Mouse (Mus musculus): Measurements from ENCODE around the gene Cdk6. TPM values are rescaled to one million over a fixed set of nuclear protein-coding genes. Genes with fewer than 3 reads are reported as not detected.

Cdk6 gene
- polyA plus RNA-seq, 1 experiment from 2014 or later, result 21.6 TPM

DNA sequence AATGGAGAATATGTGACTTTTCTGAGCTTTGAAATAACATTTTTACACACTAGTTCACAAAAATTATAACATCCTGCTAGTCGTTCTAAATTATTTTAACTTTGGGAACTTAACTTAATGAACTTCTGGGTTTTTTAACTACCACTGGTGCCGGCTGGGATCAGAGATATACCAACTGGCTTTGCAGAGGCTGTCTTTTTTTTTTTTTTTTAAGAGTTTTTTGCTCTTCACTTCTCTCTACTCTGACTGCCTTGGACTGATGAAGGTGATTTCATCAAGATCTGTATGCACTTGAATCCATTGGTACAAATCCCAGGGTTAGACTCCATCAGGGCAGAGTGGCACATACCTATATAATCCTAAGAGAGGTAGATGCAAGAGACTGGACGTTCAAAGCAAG lies 11.5 kb downstream of the Cdk6 start:
- H3K27me3 ChIP-seq (ENCODE audit: low read depth, poor library complexity, severe bottlenecking), result no peaks in the 10 kb centered on the region
- WGBS, result 96% methylated on average over 3 of the region's 3 CpGs

DNA sequence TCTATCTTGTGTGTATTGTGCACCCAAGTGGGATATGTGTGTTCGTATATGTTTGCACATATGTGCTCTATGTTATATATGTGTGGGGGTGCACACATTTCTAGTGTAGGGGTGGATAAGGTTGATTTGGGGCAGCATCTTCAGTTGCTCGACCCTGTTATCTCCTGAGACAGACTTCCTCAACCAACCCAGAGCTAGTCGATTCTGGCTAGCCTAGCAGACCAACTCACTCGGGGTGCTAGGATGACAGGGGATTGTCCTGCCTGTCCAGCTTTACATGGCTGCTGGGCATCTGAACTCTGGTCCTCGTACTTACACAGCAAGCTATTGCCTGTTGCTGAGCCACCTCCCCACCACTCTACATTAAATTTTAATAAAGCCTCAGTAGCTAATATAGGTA lies 13.0 kb downstream of the Cdk6 start:
- Histone ChIP-seq H3K27ac (replicated peaks) (no peak overlapping the region), H3K4me3 (no peak overlapping the region), H3K27me3 (ENCODE audit: low read depth, poor library complexity, severe bottlenecking) (no peaks in the 10 kb centered on the region), H3K36me3 (no peaks in the 10 kb centered on the region), H3K9me3 (replicated peaks) (no peaks in the 10 kb centered on the region), H3K4me1 (no peaks in the 10 kb centered on the region)
- 85% methylated on average over 5 of the region's 5 CpGs for WGBS
- DNase-seq (ENCODE audit: low spot score), result no peak

More for the DNA sequence above, 11.5 kb downstream of the Cdk6 start:
- H3K4me3 ChIP-seq, result no peak overlapping the region
- H3K9me3 ChIP-seq (replicated peaks), result no peaks in the 10 kb centered on the region
- no peaks in the 10 kb centered on the region for H3K36me3 ChIP-seq
- no peak overlapping the region for H3K27ac ChIP-seq (replicated peaks)
- DNase-seq (ENCODE audit: low spot score), result no peak
- H3K4me1 ChIP-seq, result no peaks in the 10 kb centered on the region

DNA sequence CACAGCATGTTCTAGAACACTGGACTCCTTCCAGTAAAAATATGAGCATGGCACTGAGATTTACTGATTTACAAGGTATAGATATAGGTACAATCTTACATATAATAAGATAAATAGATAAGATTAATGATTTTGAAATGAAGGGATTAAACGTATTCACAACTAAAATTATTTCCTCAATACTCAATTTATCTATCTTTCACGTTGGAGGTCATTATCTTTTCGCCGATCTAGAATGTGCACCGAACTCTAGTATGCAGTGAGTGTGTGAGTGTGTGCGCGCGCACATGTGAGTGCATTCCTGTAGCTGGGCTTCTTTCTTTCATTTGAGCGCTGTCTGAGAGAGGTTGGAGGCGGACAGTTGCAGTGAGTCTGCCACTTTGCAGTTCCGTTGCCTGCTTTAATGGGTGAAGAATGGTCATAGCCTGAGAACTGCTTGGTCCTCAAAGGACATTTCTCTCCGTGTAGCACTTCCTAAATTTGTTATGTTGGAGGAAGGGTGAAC lies 13.8 kb downstream of the Cdk6 start:
- no peak overlapping the region for H3K4me3 ChIP-seq
- H3K36me3 ChIP-seq, result no peaks in the 10 kb centered on the region
- no peaks in the 10 kb centered on the region for H3K9me3 ChIP-seq (replicated peaks)
- H3K4me1 ChIP-seq, result no peaks in the 10 kb centered on the region
- no peaks in the 10 kb centered on the region for H3K27me3 ChIP-seq (ENCODE audit: low read depth, poor library complexity, severe bottlenecking)
- 92% methylated on average over 12 of the region's 12 CpGs for WGBS
- no peak overlapping the region for H3K27ac ChIP-seq (replicated peaks)
- no peak for DNase-seq (ENCODE audit: low spot score)

DNA sequence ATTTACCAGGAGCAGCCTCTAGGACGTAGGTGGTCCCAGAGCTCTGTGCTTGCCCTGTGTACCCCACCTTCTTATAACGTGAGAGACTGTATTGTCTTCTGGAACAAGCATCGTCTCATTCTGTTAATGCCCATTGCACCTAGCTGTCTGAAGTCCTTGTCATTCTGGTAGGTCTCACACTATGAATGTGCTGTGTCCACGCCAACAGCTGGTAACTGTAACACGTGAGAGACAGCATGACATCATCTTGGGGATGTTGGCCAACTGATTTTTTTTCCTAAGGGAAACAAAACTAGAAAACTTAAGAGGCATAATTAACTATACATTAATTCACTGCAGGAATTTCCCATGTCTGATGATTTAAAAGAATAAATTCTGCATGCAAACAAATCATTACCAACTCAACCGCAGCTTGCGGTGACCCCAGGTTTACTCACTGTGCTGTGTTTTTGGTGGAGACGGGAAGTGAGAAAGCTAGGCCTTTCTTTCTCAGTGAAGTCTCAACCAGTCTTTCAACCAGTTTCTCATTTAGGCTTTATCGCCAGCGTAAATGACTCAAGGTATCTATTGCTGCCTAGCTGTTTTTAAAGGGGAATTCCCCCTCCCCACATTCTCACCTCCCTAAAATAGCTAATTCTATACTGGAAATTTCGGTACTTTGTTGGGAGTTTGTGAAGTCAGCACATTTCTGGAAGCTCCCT lies 14.4 kb downstream of the Cdk6 start:
- H3K27me3 ChIP-seq (ENCODE audit: low read depth, poor library complexity, severe bottlenecking), result no peaks in the 10 kb centered on the region
- no peak for DNase-seq (ENCODE audit: low spot score)
- no peaks in the 10 kb centered on the region for H3K4me1 ChIP-seq
- WGBS, result 91% methylated on average over 11 of the region's 11 CpGs
- no peaks in the 10 kb centered on the region for H3K9me3 ChIP-seq (replicated peaks)
- H3K36me3 ChIP-seq, result no peaks in the 10 kb centered on the region
- no peak overlapping the region for H3K27ac ChIP-seq (replicated peaks)
- H3K4me3 ChIP-seq, result no peak overlapping the region

DNA sequence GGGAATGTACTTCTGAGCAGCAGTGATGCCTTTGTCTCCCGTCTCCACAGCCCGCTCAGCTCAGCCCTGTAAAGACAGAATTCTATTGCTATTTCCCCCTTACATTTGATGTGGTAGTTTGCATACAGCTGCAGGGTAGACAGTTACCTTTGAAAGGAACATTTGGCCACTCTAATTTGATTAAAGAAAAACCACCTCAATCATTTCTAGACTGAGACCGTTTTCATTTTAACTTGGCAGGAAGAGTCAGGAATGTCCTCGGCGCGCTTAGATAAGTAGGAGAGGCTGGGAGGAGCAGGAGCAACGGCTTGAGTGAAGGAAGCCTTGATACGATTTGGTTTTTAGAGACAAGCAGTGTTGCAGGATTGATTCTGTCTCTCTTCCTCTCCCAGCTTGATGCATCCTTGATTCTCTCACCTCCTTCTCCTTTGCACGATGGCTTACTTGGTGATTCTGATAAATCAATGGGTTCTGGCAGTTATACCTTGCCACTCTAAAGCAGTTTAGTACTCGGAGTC lies 15.0 kb downstream of the Cdk6 start:
- DNase-seq (ENCODE audit: low spot score), result no peak
- H3K27ac ChIP-seq (replicated peaks), result no peak overlapping the region
- 90% methylated on average over 10 of the region's 10 CpGs for WGBS

DNA sequence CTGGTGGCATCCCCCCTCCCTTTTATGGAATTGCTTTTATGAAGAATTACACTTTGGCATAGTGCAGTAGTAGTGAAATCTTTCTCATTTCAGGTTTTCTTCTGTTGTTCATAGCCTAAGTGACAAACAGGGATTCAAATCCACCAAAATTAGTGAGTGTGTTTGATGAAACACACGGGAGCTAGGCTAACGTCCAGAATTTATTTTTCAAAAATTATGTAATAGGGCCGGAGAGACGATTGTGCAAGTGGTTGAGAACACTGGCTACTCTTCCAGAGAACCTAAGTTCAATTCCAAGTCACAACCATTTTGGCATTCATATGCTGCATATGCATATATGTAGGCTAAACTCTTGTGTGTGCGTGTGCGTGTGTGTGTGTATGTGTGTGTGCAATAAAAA lies 16.2 kb downstream of the Cdk6 start:
- no peak overlapping the region for H3K27ac ChIP-seq (replicated peaks)
- no peaks in the 10 kb centered on the region for H3K27me3 ChIP-seq (ENCODE audit: low read depth, poor library complexity, severe bottlenecking)
- 93% methylated on average over 6 of the region's 6 CpGs for WGBS
- H3K9me3 ChIP-seq (replicated peaks), result no peaks in the 10 kb centered on the region
- H3K36me3 ChIP-seq, result no peaks in the 10 kb centered on the region
- no peak overlapping the region for H3K4me3 ChIP-seq
- no peaks in the 10 kb centered on the region for H3K4me1 ChIP-seq
- DNase-seq (ENCODE audit: low spot score), result no peak

More for the DNA sequence above, 15.0 kb downstream of the Cdk6 start:
- H3K4me3 ChIP-seq, result no peak overlapping the region
- no peaks in the 10 kb centered on the region for H3K4me1 ChIP-seq
- no peaks in the 10 kb centered on the region for H3K27me3 ChIP-seq (ENCODE audit: low read depth, poor library complexity, severe bottlenecking)
- no peaks in the 10 kb centered on the region for H3K9me3 ChIP-seq (replicated peaks)
- no peaks in the 10 kb centered on the region for H3K36me3 ChIP-seq

DNA sequence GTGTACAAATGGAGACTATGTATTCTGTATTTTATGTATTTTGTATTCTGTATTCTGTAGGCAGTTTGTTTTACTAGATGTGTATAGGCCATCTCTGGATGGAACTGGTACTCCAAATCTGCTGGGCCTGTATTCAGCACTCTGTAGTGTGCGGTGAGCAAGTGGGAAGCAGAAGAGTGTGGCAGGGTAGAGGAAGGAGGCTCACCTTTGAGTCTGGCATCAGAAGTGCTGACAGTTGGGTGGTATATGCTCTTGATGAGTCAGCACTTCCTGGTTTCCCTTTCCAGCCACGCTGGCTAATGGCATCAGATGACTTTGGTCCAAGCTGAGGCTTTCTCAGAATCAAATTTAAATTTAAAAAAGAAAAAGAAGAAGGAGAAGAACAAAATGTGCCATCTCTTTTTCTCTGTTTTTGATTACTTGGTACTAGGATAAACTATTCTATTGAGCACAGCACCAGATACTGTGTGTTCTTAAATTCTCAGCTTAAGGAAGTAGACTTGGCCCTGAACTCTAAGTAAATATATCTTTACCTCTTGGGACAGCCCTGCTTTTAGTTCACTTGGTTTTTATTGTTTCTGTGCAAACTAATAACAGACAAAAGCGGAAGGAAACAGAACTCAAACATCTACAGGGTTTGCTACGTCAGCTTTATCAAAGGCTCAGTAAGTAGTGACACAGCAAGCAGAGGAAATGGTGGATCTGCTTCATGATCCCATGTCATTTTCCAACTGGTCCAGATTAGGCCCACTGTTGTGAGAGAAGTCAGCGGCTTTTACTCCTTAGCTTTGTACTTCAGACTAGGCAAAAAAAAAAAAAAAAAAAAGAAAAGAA lies 17.6 kb downstream of the Cdk6 start:
- Histone ChIP-seq H3K9me3 (replicated peaks) (no peaks in the 10 kb centered on the region), H3K4me3 (no peak overlapping the region), H3K36me3 (no peaks in the 10 kb centered on the region), H3K27ac (replicated peaks) (no peak overlapping the region), H3K4me1 (0 out of 2 replicates have a peak, but pooled peaks cover 6% of the 10 kb centered on the region), H3K27me3 (ENCODE audit: low read depth, poor library complexity, severe bottlenecking) (no peaks in the 10 kb centered on the region)
- no peak for DNase-seq (ENCODE audit: low spot score)
- WGBS, result 87% methylated on average over 5 of the region's 5 CpGs

DNA sequence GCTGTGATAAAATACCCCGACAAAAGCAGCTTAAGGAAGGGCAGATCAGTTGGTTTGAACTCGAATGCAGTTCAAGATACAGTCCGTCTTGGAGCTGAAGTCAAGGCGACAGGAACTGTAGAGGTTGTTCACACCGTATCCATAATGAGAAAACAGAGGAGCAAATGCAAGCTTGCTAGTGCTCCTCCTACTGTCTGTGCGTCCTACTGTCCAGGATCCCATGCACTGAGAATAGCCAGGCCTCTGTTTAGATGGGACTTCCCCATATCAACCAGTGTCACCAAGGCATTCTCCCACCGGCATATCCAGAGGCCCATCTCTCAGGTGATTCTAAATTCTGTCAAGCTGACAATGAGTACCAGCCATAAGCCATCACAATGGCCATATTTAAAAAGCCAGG lies 18.6 kb downstream of the Cdk6 start:
- Histone ChIP-seq H3K27me3 (ENCODE audit: low read depth, poor library complexity, severe bottlenecking) (no peaks in the 10 kb centered on the region), H3K9me3 (replicated peaks) (no peaks in the 10 kb centered on the region), H3K27ac (replicated peaks) (no peak overlapping the region), H3K4me1 (0 out of 2 replicates have a peak, but pooled peaks cover 6% of the 10 kb centered on the region), H3K36me3 (no peaks in the 10 kb centered on the region), H3K4me3 (no peak overlapping the region)
- no peak for DNase-seq (ENCODE audit: low spot score)
- 87% methylated on average over 7 of the region's 7 CpGs for WGBS

DNA sequence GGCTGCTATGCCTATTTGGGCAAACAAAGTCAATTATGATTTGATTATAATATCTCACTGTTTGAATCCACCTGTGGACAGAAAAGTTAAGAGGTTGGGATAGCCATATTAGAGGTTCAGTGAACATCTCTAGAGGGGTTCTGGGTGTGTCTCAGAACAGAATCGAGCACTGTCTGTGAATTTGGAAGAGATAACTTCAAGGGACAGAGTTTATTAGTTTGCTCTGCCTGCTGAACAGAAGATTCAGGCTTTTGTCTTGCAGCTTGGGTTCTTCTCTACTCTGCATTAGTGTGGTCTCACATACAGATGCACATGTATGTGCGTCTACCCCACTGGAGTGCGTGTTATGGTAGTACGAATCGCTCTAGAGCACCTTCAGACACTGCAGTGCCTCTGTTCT lies 20.0 kb downstream of the Cdk6 start:
- no peak overlapping the region for H3K27ac ChIP-seq (replicated peaks)
- H3K9me3 ChIP-seq (replicated peaks), result no peaks in the 10 kb centered on the region
- H3K4me1 ChIP-seq, result 0 out of 2 replicates have a peak, but pooled peaks cover 6% of the 10 kb centered on the region
- no peaks in the 10 kb centered on the region for H3K36me3 ChIP-seq
- no peak for DNase-seq (ENCODE audit: low spot score)
- no peaks in the 10 kb centered on the region for H3K27me3 ChIP-seq (ENCODE audit: low read depth, poor library complexity, severe bottlenecking)
- WGBS, result 89% methylated on average over 5 of the region's 5 CpGs
- H3K4me3 ChIP-seq, result no peak overlapping the region

DNA sequence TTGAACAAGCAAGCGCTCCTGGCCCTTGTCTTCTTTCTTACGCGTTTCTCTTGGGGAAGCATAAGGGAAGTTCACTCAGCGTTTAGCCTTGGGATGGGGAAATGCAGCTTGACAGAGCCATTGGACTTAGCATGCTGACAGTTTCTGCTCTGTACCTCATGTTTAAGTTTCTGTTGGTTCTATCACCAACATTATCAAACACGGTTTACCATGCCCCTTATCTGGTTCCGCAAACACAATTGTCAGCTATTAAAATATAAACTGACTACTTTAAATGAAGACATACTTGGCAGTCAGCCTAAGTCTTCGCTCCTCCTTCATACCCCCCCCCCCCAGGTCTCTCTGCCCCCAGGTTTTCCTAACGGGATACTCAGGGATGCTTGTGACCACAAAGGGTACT lies 20.8 kb downstream of the Cdk6 start:
- 0 out of 2 replicates have a peak, but pooled peaks cover 6% of the 10 kb centered on the region for H3K4me1 ChIP-seq
- no peak overlapping the region for H3K4me3 ChIP-seq
- no peak for DNase-seq (ENCODE audit: low spot score)
- WGBS, result 91% methylated on average over 8 of the region's 8 CpGs
- no peak overlapping the region for H3K27ac ChIP-seq (replicated peaks)
- no peaks in the 10 kb centered on the region for H3K9me3 ChIP-seq (replicated peaks)
- H3K27me3 ChIP-seq (ENCODE audit: low read depth, poor library complexity, severe bottlenecking), result no peaks in the 10 kb centered on the region
- H3K36me3 ChIP-seq, result no peaks in the 10 kb centered on the region

DNA sequence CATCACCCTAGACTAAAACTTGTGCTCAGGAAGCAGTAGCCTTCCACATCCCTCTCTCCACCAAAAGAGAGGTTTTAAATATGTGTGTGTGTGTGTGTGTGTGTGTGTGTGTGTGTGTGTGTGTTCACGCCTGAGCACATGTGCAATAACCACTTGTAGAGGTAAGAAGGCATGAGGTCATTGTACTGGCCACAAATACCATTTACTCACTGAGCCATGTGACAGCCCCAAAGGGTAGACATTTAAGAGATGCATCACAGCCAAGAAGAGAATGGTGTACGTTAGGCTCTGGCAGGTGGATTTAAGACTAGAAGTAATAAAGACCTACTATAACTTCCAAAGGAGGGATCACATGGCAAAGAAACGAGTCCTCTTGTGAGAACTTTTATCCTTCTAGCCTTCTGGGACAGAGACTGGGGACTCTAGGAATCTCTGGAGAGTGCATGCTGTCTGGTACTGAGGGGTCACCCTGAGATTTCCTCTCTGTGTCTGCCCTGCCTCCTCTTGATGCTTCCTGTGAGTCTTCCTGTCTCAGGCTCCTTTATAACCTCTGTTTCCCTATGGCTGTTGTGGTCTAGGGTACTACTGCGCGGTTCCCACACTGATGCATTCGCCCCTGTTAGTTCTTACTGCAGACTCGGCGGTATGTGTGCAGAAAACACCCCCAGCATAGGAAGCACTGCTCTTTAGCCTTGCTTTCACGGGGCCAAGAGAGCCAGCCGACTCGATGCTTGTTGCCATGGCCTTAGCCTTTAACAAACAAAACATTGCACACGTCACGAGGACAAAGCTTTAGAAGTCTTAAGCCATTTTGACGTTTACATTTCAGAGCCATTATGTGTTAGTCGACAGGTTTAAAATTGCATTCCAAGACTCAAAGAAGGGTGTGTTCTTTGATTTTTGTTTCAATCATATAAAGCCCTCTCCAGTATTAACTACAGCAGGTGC lies 22.0 kb downstream of the Cdk6 start:
- Histone ChIP-seq H3K4me1 (0 out of 2 replicates have a peak, but pooled peaks cover 6% of the 10 kb centered on the region), H3K9me3 (replicated peaks) (no peaks in the 10 kb centered on the region), H3K36me3 (no peaks in the 10 kb centered on the region), H3K27me3 (ENCODE audit: low read depth, poor library complexity, severe bottlenecking) (no peaks in the 10 kb centered on the region), H3K27ac (replicated peaks) (no peak overlapping the region), H3K4me3 (no peak overlapping the region)
- 77% methylated on average over 15 of the region's 15 CpGs for WGBS
- no peak for DNase-seq (ENCODE audit: low spot score)

DNA sequence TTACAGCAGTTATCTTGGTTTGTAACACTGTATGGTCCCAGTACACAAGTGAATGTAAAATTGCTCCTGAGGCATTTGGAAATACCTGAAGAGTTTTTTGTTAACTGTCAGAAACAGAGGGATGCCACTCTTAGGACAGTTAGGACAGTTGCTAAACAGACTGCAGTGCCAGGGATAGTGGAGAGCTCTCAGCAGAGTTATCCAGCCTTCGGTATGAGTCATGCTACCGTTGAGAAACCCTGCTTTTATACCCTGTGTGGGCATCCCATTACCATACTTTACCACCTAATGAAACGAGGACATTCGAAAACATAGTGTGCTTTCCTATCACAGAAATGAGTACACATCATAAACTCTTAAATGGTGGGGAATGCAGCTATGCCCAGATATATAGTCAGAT lies 25.8 kb downstream of the Cdk6 start:
- Histone ChIP-seq H3K27ac (replicated peaks) (no peak overlapping the region), H3K9me3 (replicated peaks) (no peaks in the 10 kb centered on the region), H3K4me1 (0 out of 2 replicates have a peak, but pooled peaks cover 6% of the 10 kb centered on the region), H3K36me3 (no peaks in the 10 kb centered on the region), H3K4me3 (no peak overlapping the region), H3K27me3 (ENCODE audit: low read depth, poor library complexity, severe bottlenecking) (no peaks in the 10 kb centered on the region)
- DNase-seq (ENCODE audit: low spot score), result no peak
- 96% methylated on average over 4 of the region's 4 CpGs for WGBS

All from midbrain, embryonic 10.5 days (tissue).